Mouse (Mus musculus): ENCODE measurements around the gene Kcnab2. TPM values are rescaled to one million over a fixed set of nuclear protein-coding genes. Genes with fewer than 3 reads are reported as not detected.

Kcnab2 gene
- polyA plus RNA-seq, 1 experiment from 2014 or later: 2.0 TPM

DNA sequence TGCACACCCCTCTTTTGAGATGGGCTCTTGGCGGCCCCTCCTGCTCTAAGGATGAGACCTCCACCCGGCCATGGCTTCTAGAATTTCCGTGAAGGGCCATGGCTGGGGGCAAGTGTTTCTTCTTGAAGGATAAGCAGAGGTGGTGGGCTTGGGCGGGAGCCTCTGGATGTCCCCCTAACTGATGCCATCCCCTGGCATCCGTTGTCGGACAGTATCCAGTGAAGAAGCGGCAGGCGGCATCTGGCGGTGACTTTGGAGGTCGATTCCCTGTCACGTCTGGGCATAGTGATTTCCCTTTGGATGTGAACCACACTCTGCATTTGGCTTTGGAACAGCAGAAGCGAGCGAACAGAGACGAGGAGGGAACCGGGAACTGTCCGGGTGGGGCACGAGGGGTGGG, 85.0 kb downstream of the Kcnab2 start:
- no peak overlapping the region for H3K4me2 ChIP-seq (replicated peaks; ENCODE audit: low read depth)
- TF ChIP-seq CTCF (IDR thresholded peaks at IDR 0.05; ENCODE audit: low read depth): no peak
- no peak overlapping the region for H3K4me3 ChIP-seq (ENCODE audit: low read depth, low read length)
- ATAC-seq: no peak
- no peaks in the 10 kb centered on the region for H3K27me3 ChIP-seq (replicated peaks; ENCODE audit: control insufficient read depth, insufficient read depth, low read length)
- no peak overlapping the region for H3K27ac ChIP-seq (ENCODE audit: low read depth, low read length)
- no peak overlapping the region for H3K9ac ChIP-seq (ENCODE audit: low read depth, low read length)
- WGBS: 86% methylated on average over 17 of the region's 17 CpGs
- H3K9me3 ChIP-seq (ENCODE audit: control insufficient read depth): no peaks in the 10 kb centered on the region
- H3K4me1 ChIP-seq (replicated peaks; ENCODE audit: control insufficient read depth, insufficient read depth, low read length): no peaks in the 10 kb centered on the region
- no peaks in the 10 kb centered on the region for H3K36me3 ChIP-seq (ENCODE audit: control insufficient read depth, insufficient read depth)

GRCm38 (mm10) chr4:152392192-152392591, 85.5 kb downstream of the Kcnab2 start:
- Histone ChIP-seq H3K4me1 (replicated peaks; ENCODE audit: control insufficient read depth, insufficient read depth, low read length) (no peaks in the 10 kb centered on the region), H3K27ac (ENCODE audit: low read depth, low read length) (no peak overlapping the region), H3K9me3 (ENCODE audit: control insufficient read depth) (no peaks in the 10 kb centered on the region), H3K36me3 (ENCODE audit: control insufficient read depth, insufficient read depth) (no peaks in the 10 kb centered on the region), H3K4me3 (ENCODE audit: low read depth, low read length) (no peak overlapping the region), H3K9ac (ENCODE audit: low read depth, low read length) (no peak overlapping the region), H3K4me2 (replicated peaks; ENCODE audit: low read depth) (no peak overlapping the region), H3K27me3 (replicated peaks; ENCODE audit: control insufficient read depth, insufficient read depth, low read length) (no peaks in the 10 kb centered on the region)
- WGBS: 69% methylated on average over 5 of the region's 5 CpGs
- no peak for TF ChIP-seq CTCF (IDR thresholded peaks at IDR 0.05; ENCODE audit: low read depth)
- no peak for ATAC-seq

GRCm38 (mm10) chr4:152385644-152386043, 92.0 kb downstream of the Kcnab2 start:
- Histone ChIP-seq H3K4me2 (replicated peaks; ENCODE audit: low read depth) (no peak overlapping the region), H3K9ac (ENCODE audit: low read depth, low read length) (no peak overlapping the region), H3K9me3 (ENCODE audit: control insufficient read depth) (no peaks in the 10 kb centered on the region), H3K4me1 (replicated peaks; ENCODE audit: control insufficient read depth, insufficient read depth, low read length) (no peaks in the 10 kb centered on the region), H3K27me3 (replicated peaks; ENCODE audit: control insufficient read depth, insufficient read depth, low read length) (no peaks in the 10 kb centered on the region), H3K4me3 (ENCODE audit: low read depth, low read length) (no peak overlapping the region), H3K36me3 (ENCODE audit: control insufficient read depth, insufficient read depth) (no peaks in the 10 kb centered on the region), H3K27ac (ENCODE audit: low read depth, low read length) (no peak overlapping the region)
- peak; percentile 61 for TF ChIP-seq CTCF (IDR thresholded peaks at IDR 0.05; ENCODE audit: low read depth)
- WGBS: 56% methylated on average over 16 of the region's 16 CpGs
- ATAC-seq: no peak

- Histone ChIP-seq H3K4me1 (replicated peaks; ENCODE audit: control insufficient read depth, insufficient read depth, low read length) (no peaks in the 10 kb centered on the region), H3K9ac (ENCODE audit: low read depth, low read length) (no peak overlapping the region), H3K4me3 (ENCODE audit: low read depth, low read length) (no peak overlapping the region), H3K27ac (ENCODE audit: low read depth, low read length) (no peak overlapping the region), H3K36me3 (ENCODE audit: control insufficient read depth, insufficient read depth) (no peaks in the 10 kb centered on the region), H3K4me2 (replicated peaks; ENCODE audit: low read depth) (no peak overlapping the region), H3K27me3 (replicated peaks; ENCODE audit: control insufficient read depth, insufficient read depth, low read length) (no peaks in the 10 kb centered on the region), H3K9me3 (ENCODE audit: control insufficient read depth) (no peaks in the 10 kb centered on the region)
- no peak for ATAC-seq
- no peak for TF ChIP-seq CTCF (IDR thresholded peaks at IDR 0.05; ENCODE audit: low read depth)
- WGBS: 82% methylated on average over 17 of the region's 17 CpGs
Measured at GRCm38 (mm10) chr4:152382528-152383252, 95.0 kb downstream of the Kcnab2 start.

GRCm38 (mm10) chr4:152365228-152365627, 112.4 kb downstream of the Kcnab2 start:
- 75% methylated on average over 7 of the region's 7 CpGs for WGBS
- H3K27ac ChIP-seq (ENCODE audit: low read depth, low read length): no peak overlapping the region
- no peak overlapping the region for H3K4me3 ChIP-seq (ENCODE audit: low read depth, low read length)
- H3K27me3 ChIP-seq (replicated peaks; ENCODE audit: control insufficient read depth, insufficient read depth, low read length): 0 out of 2 replicates have a peak, but pooled peaks cover 3% of the 10 kb centered on the region
- H3K4me2 ChIP-seq (replicated peaks; ENCODE audit: low read depth): no peak overlapping the region
- no peak overlapping the region for H3K9ac ChIP-seq (ENCODE audit: low read depth, low read length)
- H3K4me1 ChIP-seq (replicated peaks; ENCODE audit: control insufficient read depth, insufficient read depth, low read length): no peaks in the 10 kb centered on the region
- no peak for ATAC-seq
- H3K36me3 ChIP-seq (ENCODE audit: control insufficient read depth, insufficient read depth): no peaks in the 10 kb centered on the region
- no peaks in the 10 kb centered on the region for H3K9me3 ChIP-seq (ENCODE audit: control insufficient read depth)
- no peak for TF ChIP-seq CTCF (IDR thresholded peaks at IDR 0.05; ENCODE audit: low read depth)

GRCm38 (mm10) chr4:152362180-152362579, 115.5 kb downstream of the Kcnab2 start:
- Histone ChIP-seq H3K9me3 (ENCODE audit: control insufficient read depth) (no peaks in the 10 kb centered on the region), H3K4me3 (ENCODE audit: low read depth, low read length) (no peak overlapping the region), H3K27ac (ENCODE audit: low read depth, low read length) (no peak overlapping the region), H3K4me2 (replicated peaks; ENCODE audit: low read depth) (no peak overlapping the region), H3K27me3 (replicated peaks; ENCODE audit: control insufficient read depth, insufficient read depth, low read length) (0 out of 2 replicates have a peak, but pooled peaks cover 7% of the 10 kb centered on the region), H3K4me1 (replicated peaks; ENCODE audit: control insufficient read depth, insufficient read depth, low read length) (no peaks in the 10 kb centered on the region), H3K9ac (ENCODE audit: low read depth, low read length) (no peak overlapping the region), H3K36me3 (ENCODE audit: control insufficient read depth, insufficient read depth) (no peaks in the 10 kb centered on the region)
- 51% methylated on average over 9 of the region's 9 CpGs for WGBS
- ATAC-seq: no peak
- TF ChIP-seq CTCF (IDR thresholded peaks at IDR 0.05; ENCODE audit: low read depth): no peak
